Mouse (Mus musculus) forebrain, embryonic 14.5 days (tissue): ENCODE measurements around the gene Slc5a1. TPM values are rescaled to one million over a fixed set of nuclear protein-coding genes. Genes with fewer than 3 reads are reported as not detected.

Source experiments
- ATAC-seq: fragments of 200-750 bp; cut with Nextera tagmentation; 2 replicates; pipeline ENCODE4 v1.8.0; 2017; ENCODE audit warnings: mild to moderate bottlenecking, moderate library complexity
- DNase-seq: peaks from one replicate; pipeline ENCODE4 v3.0.0-alpha.2; 2015; ENCODE audit warnings: low spot score
- H3K27ac ChIP-seq: fragments of 300-500 bp; sonication (generic); 2 replicates; pipeline ENCODE4 v1.5.1; 2014; ENCODE audit warnings: low read depth, mild to moderate bottlenecking, control low read depth, low read length, moderate library complexity
- H3K27me3 ChIP-seq: fragments of 300-500 bp; sonication (generic); replicated peaks from 2 replicates; pipeline ENCODE4 v1.6.1; 2014; ENCODE audit warnings: low read length, control low read depth, mixed read lengths; ENCODE audit not compliant: control insufficient read depth, insufficient read depth
- H3K36me3 ChIP-seq: fragments of 300-500 bp; sonication (generic); 2 replicates; pipeline ENCODE4 v1.6.1; 2014; ENCODE audit warnings: low read length, control low read depth; ENCODE audit not compliant: control insufficient read depth, insufficient read depth
- H3K4me1 ChIP-seq: fragments of 300-500 bp; sonication (generic); 2 replicates; pipeline ENCODE4 v1.6.1; 2014; ENCODE audit warnings: antibody characterized with exemption, low read length, control low read depth; ENCODE audit not compliant: control insufficient read depth, insufficient read depth
- H3K4me2 ChIP-seq: fragments of 300-500 bp; sonication (generic); 2 replicates; pipeline ENCODE4 v1.6.1; 2014; ENCODE audit warnings: mild to moderate bottlenecking, control low read depth, low read length
- H3K4me3 ChIP-seq: fragments of 300-500 bp; sonication (generic); 2 replicates; pipeline ENCODE4 v1.5.1; 2014; ENCODE audit warnings: low read depth, low read length, control low read depth
- H3K9ac ChIP-seq: fragments of 300-500 bp; sonication (generic); 2 replicates; pipeline ENCODE4 v1.6.1; 2014; ENCODE audit warnings: mild to moderate bottlenecking, low read length, control low read depth, moderate library complexity
- H3K9me3 ChIP-seq: fragments of 300-500 bp; sonication (generic); replicated peaks from 2 replicates; pipeline ENCODE4 v1.6.1; 2016; ENCODE audit warnings: low read length, control low read depth, mixed read lengths; ENCODE audit not compliant: control insufficient read depth
- WGBS: fragments of 180-500 bp; shearing (Covaris S2); extraction: QIAGEN DNeasy Blood & Tissue Kit; methylation state at CpG from one replicate; pipeline ENCODE4 v1.1.7; 2014; 5-methylcytosine and 5-hydroxymethylcytosine counted together
- polyA plus RNA-seq: library from polyadenylated mRNA; unstranded; fragments of >200 nt; fragmentation: Nextera tagmentation; extraction: Ambion mirVana; gene quantifications from 2 replicates; pipeline ENCODE4 v1.2.1, GENCODE M21; 2014

The Slc5a1 gene
- polyA plus RNA-seq, result not detected in 2 replicates

DNA sequence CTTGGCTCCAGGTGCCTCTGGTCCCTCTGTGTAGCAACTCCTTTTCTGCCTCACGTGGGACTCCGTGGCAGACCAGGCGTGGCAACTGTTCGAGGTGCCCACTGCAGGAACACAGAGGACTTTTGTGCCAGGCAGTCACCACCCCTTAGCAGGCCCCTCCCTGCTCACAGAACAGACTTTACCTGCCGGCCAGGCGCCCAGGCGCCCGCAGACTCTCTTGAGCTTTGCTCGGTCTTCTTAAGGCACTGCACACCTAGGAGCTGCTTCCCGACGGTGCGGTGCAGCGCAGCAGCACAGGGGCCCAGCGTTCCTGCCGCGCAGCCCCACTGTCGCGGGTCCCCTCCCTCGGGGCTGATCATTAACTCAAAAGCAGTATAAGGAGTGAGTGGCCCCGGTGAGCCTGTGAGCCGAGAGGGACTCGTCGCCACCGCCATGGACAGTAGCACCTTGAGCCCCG, at the start of gene Slc5a1:
Slc5a1 (plus strand) TSS at position 195 of the 457 bp plus-strand sequence.
- no peaks in the 10 kb centered on the region for H3K36me3 ChIP-seq
- no peak for ATAC-seq
- H3K9me3 ChIP-seq, result no peaks in the 10 kb centered on the region
- 9% methylated on average over 25 of the region's 25 CpGs for WGBS
- peak within 1 kb of the TSS; percentile 14; the same call in 1 of the 2 replicates for H3K4me2 ChIP-seq
- no peak within 1 kb of the TSS for H3K9ac ChIP-seq
- no peak for DNase-seq
- H3K27me3 ChIP-seq, result peaks cover 20% of the 10 kb centered on the region
- H3K27ac ChIP-seq, result no peak within 1 kb of the TSS
- no peak within 1 kb of the TSS for H3K4me3 ChIP-seq
- H3K4me1 ChIP-seq, result no peaks in the 10 kb centered on the region

- WGBS, result 81% methylated on average over 10 of the region's 10 CpGs
- no peak overlapping the region for H3K27ac ChIP-seq
- no peak for ATAC-seq
- H3K4me3 ChIP-seq, result no peak overlapping the region
- H3K4me2 ChIP-seq, result no peak overlapping the region
- no peak overlapping the region for H3K9ac ChIP-seq
- no peaks in the 10 kb centered on the region for H3K9me3 ChIP-seq
- DNase-seq, result no peak
- H3K27me3 ChIP-seq, result no peaks in the 10 kb centered on the region
- H3K36me3 ChIP-seq, result no peaks in the 10 kb centered on the region
- no peaks in the 10 kb centered on the region for H3K4me1 ChIP-seq
These were observed 47.8 kb upstream of the Slc5a1 start for GRCm38 (mm10) chr5:33056126-33056765.

GRCm38 (mm10) chr5:33070071-33070470, 33.9 kb upstream of the Slc5a1 start:
- Histone ChIP-seq H3K4me3 (no peak overlapping the region), H3K4me1 (no peaks in the 10 kb centered on the region), H3K36me3 (no peaks in the 10 kb centered on the region), H3K27ac (no peak overlapping the region), H3K9ac (no peak overlapping the region), H3K27me3 (no peaks in the 10 kb centered on the region), H3K9me3 (no peaks in the 10 kb centered on the region), H3K4me2 (no peak overlapping the region)
- ATAC-seq (no peak), DNase-seq (no peak)

GRCm38 (mm10) chr5:33076490-33077191, 27.4 kb upstream of the Slc5a1 start:
- Histone ChIP-seq H3K4me2 (no peak overlapping the region), H3K36me3 (no peaks in the 10 kb centered on the region), H3K9ac (no peak overlapping the region), H3K4me1 (no peaks in the 10 kb centered on the region), H3K4me3 (no peak overlapping the region), H3K9me3 (no peaks in the 10 kb centered on the region), H3K27ac (no peak overlapping the region), H3K27me3 (no peaks in the 10 kb centered on the region)
- no peak for DNase-seq
- 87% methylated on average over 6 of the region's 6 CpGs for WGBS
- ATAC-seq, result no peak

GRCm38 (mm10) chr5:33082896-33083295, 21.1 kb upstream of the Slc5a1 start:
- Histone ChIP-seq H3K9ac (no peak overlapping the region), H3K27ac (no peak overlapping the region), H3K27me3 (no peaks in the 10 kb centered on the region), H3K4me3 (no peak overlapping the region), H3K9me3 (no peaks in the 10 kb centered on the region), H3K4me1 (no peaks in the 10 kb centered on the region), H3K36me3 (no peaks in the 10 kb centered on the region), H3K4me2 (no peak overlapping the region)
- DNase-seq, result no peak
- no peak for ATAC-seq
- WGBS, result 79% methylated on average over 1 of the region's 1 CpGs

GRCm38 (mm10) chr5:33084599-33084998, 19.4 kb upstream of the Slc5a1 start:
- Histone ChIP-seq H3K9ac (no peak overlapping the region), H3K27me3 (no peaks in the 10 kb centered on the region), H3K4me2 (no peak overlapping the region), H3K9me3 (no peaks in the 10 kb centered on the region), H3K4me1 (no peaks in the 10 kb centered on the region), H3K27ac (no peak overlapping the region), H3K36me3 (no peaks in the 10 kb centered on the region), H3K4me3 (no peak overlapping the region)
- ATAC-seq (no peak), DNase-seq (no peak)
- 97% methylated on average over 5 of the region's 5 CpGs for WGBS

DNA sequence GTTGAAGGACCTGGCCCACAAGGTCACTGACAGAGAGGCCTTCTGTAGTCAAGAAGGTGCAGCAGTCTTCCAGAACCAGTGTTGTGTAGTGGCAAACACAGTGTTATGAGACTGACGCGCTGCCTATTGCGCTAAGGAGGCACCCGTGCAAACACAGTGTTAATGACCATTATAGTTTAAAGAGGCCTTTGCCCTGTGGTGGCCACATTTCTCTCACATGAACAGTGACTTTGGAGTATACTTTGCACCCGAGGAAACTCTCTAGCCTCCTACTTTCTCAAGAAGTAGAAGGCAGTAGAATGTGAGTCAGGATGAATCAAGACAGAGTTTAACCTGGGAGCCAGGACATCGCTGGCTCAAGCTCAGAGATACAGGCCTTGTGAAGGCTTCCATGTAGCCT, 12.7 kb upstream of the Slc5a1 start:
- Histone ChIP-seq H3K9ac (no peak overlapping the region), H3K4me2 (no peak overlapping the region), H3K4me1 (no peaks in the 10 kb centered on the region), H3K27me3 (no peaks in the 10 kb centered on the region), H3K9me3 (no peaks in the 10 kb centered on the region), H3K36me3 (no peaks in the 10 kb centered on the region), H3K4me3 (no peak overlapping the region), H3K27ac (no peak overlapping the region)
- ATAC-seq (no peak), DNase-seq (no peak)
- 89% methylated on average over 6 of the region's 6 CpGs for WGBS

DNA sequence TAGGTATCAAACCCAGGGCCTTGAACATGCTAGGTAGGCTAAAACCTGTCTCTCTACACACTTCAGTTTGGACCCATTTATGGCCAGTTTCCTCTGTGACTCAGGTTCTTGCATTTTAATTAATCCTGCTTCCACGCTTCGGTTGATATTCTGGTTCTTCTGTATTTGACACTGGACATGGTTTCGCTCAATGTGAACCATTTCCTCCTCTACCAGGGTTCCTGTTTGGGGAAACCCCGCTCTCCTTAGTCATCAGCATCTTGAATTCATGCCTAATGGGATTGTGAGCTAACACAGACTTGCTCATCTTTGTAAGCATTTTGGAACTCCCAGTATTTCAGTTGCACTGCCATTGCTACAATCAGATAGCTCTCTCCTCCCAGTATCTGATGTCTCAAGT, 8.7 kb upstream of the Slc5a1 start:
- Histone ChIP-seq H3K4me2 (no peak overlapping the region), H3K9me3 (no peaks in the 10 kb centered on the region), H3K4me1 (no peaks in the 10 kb centered on the region), H3K9ac (no peak overlapping the region), H3K27me3 (no peaks in the 10 kb centered on the region), H3K27ac (no peak overlapping the region), H3K36me3 (no peaks in the 10 kb centered on the region), H3K4me3 (no peak overlapping the region)
- 91% methylated on average over 4 of the region's 4 CpGs for WGBS
- ATAC-seq, result no peak
- DNase-seq, result no peak

DNA sequence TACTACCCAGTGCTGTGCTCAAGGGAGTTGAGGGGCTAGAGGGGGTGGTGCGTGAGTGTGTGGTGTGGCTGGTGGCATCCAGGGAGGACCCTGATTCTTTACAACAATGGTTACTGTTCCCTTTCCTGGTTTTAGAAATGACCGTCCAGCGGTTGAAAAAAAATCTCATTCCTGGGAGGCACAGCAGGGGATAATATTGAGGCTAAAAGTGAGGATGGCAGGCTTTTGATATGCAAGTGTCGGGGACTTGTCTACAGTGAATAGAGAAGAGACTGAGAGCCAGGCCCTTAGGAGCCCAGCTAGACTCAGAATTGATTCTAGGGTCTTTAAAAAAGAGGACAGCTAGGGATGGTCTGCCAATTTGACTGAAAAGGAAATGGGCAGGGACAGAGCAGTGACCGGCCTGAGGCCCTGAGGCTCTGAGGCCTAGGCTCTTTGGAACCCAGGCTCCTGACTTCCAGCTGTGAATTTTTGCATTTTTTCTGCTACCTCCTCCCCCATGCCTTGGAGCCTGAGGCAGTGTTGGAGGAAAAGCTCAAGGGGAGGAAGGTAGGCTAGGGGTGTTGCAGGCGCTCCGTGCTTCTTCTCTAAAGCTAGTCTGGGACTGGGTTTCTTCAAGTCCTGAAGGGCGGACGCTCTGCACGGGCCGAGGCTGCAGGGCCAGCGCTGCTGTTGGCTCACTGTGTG, 1.5 kb upstream of the Slc5a1 start:
- ATAC-seq (no peak), DNase-seq (no peak)
- Histone ChIP-seq H3K9ac (no peak overlapping the region), H3K9me3 (no peaks in the 10 kb centered on the region), H3K27ac (no peak overlapping the region), H3K27me3 (peaks cover 20% of the 10 kb centered on the region), H3K4me1 (no peaks in the 10 kb centered on the region), H3K4me2 (no peak overlapping the region), H3K36me3 (no peaks in the 10 kb centered on the region), H3K4me3 (no peak overlapping the region)
- WGBS, result 35% methylated on average over 12 of the region's 12 CpGs
